Mouse (Mus musculus) heart, embryonic 16.5 days (tissue): Measurements from ENCODE around the gene Prpf18. TPM values are rescaled to one million over a fixed set of nuclear protein-coding genes. Genes with fewer than 3 reads are reported as not detected.
A peak's percentile ranks its signal among the peaks of the same experiment; 100 is the strongest.

Experiments used
- ATAC-seq: fragments of 200-750 bp; cut with Nextera tagmentation; replicated peaks from 2 replicates; pipeline ENCODE4 v1.8.0; 2017; ENCODE audit warnings: moderate number of reproducible peaks; ENCODE audit not compliant: insufficient read depth, low FRiP score; ENCODE audit errors: extremely low read depth
- H3K27ac ChIP-seq: fragments of 300-500 bp; sonication (generic); 2 replicates; pipeline ENCODE4 v1.5.1; 2014; ENCODE audit warnings: mild to moderate bottlenecking, low read length, control low read depth, moderate library complexity
- H3K27me3 ChIP-seq: fragments of 300-500 bp; sonication (generic); 2 replicates; pipeline ENCODE4 v1.6.1; 2014; ENCODE audit warnings: low read length, mixed read lengths; ENCODE audit not compliant: control insufficient read depth, insufficient read depth
- H3K36me3 ChIP-seq: fragments of 300-500 bp; sonication (generic); 2 replicates; pipeline ENCODE4 v1.6.1; 2014; ENCODE audit not compliant: control insufficient read depth, insufficient read depth
- H3K4me1 ChIP-seq: fragments of 300-500 bp; sonication (generic); 2 replicates; pipeline ENCODE4 v1.6.1; 2014; ENCODE audit warnings: low read length, mixed read lengths; ENCODE audit not compliant: control insufficient read depth, insufficient read depth
- H3K4me2 ChIP-seq: fragments of 300-500 bp; sonication (generic); 2 replicates; pipeline ENCODE4 v1.6.1; 2014; ENCODE audit warnings: low read depth, mild to moderate bottlenecking, control low read depth, low read length
- H3K4me3 ChIP-seq: fragments of 300-500 bp; sonication (generic); 2 replicates; pipeline ENCODE4 v1.5.1; 2014; ENCODE audit warnings: mild to moderate bottlenecking, control low read depth, low read length
- H3K9ac ChIP-seq: fragments of 300-500 bp; sonication (generic); 2 replicates; pipeline ENCODE4 v1.6.1; 2014; ENCODE audit warnings: low read length, control low read depth
- H3K9me3 ChIP-seq: fragments of 300-500 bp; sonication (generic); replicated peaks from 2 replicates; pipeline ENCODE4 v1.6.1; 2016; ENCODE audit warnings: low read length; ENCODE audit not compliant: control insufficient read depth
- WGBS: fragments of 180-500 bp; shearing (Covaris S2); extraction: QIAGEN DNeasy Blood & Tissue Kit; methylation state at CpG from one replicate; pipeline ENCODE4 v1.1.7; 2014; 5-methylcytosine and 5-hydroxymethylcytosine counted together
- polyA plus RNA-seq: library from polyadenylated mRNA; unstranded; fragments of >200 nt; fragmentation: Nextera tagmentation; extraction: Ambion mirVana; gene quantifications from 2 replicates; pipeline ENCODE4 v1.2.1, GENCODE M21; 2015

The Prpf18 gene
- polyA plus RNA-seq = 28.3 and 34.2 TPM in 2 replicates

DNA sequence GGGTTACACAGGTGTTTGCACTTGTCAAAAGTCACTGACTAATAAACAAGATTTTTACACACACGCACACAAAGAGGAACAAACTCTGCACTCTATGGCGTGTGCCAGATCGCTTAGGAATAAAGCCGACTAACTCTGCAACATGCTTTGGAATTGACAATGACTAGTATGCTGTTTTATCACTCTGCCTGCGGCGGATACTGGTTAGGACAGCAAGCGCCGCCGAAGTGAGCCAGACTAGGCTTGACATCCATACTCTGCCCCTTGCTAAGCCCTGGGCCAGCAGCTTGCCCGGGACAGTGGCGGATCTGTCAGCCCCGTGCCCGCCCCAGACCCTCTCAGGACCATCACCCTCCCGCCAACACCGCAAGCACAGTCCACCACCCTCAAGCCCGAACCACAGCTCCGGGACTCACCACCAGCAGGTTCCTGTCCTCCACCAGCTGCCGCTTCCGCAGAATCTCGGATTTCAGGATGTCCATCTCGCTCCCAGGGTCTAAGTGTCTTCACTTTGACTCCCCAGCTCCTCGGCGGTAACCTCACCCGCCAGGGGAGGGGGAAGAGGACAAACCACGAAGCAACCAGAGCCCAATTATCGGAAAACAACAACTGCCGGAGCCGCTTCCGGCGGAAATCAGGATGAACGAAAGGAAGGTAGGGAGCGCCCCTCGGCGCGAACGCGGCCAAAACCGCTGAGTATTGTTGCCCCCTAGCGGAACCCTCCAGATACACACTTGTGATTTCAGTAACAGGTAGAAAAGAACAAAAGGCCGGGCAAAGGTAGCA lies at the start of gene Prpf18:
Gene Prpf18 (minus strand): TSS at position 614 of the 786 bp plus-strand sequence.
- Histone ChIP-seq H3K4me3 (peak within 1 kb of the TSS; percentile 99), H3K4me1 (peaks cover 6% of the 10 kb centered on the region), H3K36me3 (peaks cover 6% of the 10 kb centered on the region; the same call in 1 of the 2 replicates), H3K9me3 (no peaks in the 10 kb centered on the region), H3K4me2 (peak within 1 kb of the TSS; percentile 88), H3K27ac (peak within 1 kb of the TSS; percentile 29), H3K27me3 (no peaks in the 10 kb centered on the region), H3K9ac (peak within 1 kb of the TSS; percentile 78)
- 1% methylated on average over 40 of the region's 40 CpGs for WGBS
- ATAC-seq = peak; percentile 85

DNA sequence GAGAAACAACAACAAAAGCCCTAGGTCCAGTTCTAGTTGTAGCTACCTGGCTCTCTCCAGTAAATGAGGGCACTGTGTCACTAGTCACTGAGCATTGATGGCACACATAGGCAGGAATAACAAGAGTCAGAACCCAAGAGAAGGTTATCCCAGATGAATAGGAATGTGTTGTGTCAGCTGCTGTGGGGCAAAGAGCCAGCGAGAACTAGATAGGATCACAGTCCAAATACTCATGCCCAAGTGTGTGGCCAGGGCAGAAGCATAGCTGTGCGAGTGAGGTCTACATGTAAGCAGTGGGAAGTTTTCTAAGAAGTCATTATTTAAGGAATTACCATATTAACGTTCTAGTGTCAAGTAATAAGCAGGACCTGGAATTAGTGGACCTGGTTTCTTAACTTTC lies 28.0 kb upstream of the Prpf18 start:
- H3K4me3 ChIP-seq = no peak overlapping the region
- H3K4me2 ChIP-seq = no peak overlapping the region
- 76% methylated on average over 3 of the region's 3 CpGs for WGBS

DNA sequence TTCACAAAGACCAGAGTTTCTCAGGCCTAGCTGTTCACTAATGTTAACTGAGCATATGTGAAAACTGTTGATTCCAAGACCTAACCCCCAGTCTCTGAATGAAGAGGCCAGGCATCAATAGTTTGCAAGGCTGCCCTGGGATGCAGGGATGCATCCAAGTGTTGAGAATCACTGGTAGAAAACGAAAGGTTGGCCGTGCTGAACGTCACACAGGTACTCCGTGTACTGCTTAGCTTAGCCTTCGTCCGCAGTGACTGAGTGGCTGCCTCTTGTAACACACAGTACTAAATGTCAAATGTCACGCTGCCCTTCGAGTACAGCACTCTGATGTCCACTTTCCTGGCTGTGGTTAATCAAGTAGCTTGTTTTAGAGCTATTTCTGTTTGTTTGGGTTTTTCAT lies 19.7 kb upstream of the Prpf18 start:
- Histone ChIP-seq H3K9me3 (no peaks in the 10 kb centered on the region), H3K4me3 (no peak overlapping the region), H3K36me3 (no peaks in the 10 kb centered on the region), H3K9ac (no peak overlapping the region), H3K27ac (no peak overlapping the region), H3K27me3 (no peaks in the 10 kb centered on the region), H3K4me2 (no peak overlapping the region), H3K4me1 (no peaks in the 10 kb centered on the region)
- ATAC-seq = no peak
- 80% methylated on average over 8 of the region's 8 CpGs for WGBS

More for the DNA sequence above, 28.0 kb upstream of the Prpf18 start:
- no peaks in the 10 kb centered on the region for H3K36me3 ChIP-seq
- no peaks in the 10 kb centered on the region for H3K27me3 ChIP-seq
- H3K9me3 ChIP-seq = no peaks in the 10 kb centered on the region
- no peaks in the 10 kb centered on the region for H3K4me1 ChIP-seq
- no peak overlapping the region for H3K27ac ChIP-seq
- ATAC-seq = no peak
- no peak overlapping the region for H3K9ac ChIP-seq

- Histone ChIP-seq H3K27ac (no peak overlapping the region), H3K4me1 (no peaks in the 10 kb centered on the region), H3K4me2 (no peak overlapping the region), H3K36me3 (no peaks in the 10 kb centered on the region), H3K4me3 (no peak overlapping the region), H3K9me3 (no peaks in the 10 kb centered on the region), H3K9ac (no peak overlapping the region), H3K27me3 (no peaks in the 10 kb centered on the region)
- no peak for ATAC-seq
- WGBS = 88% methylated on average over 8 of the region's 8 CpGs
Measured at GRCm38 (mm10) chr2:4669701-4670100, 17.8 kb upstream of the Prpf18 start.

- no peaks in the 10 kb centered on the region for H3K36me3 ChIP-seq
- no peaks in the 10 kb centered on the region for H3K27me3 ChIP-seq
- H3K4me2 ChIP-seq = no peak overlapping the region
- no peak for ATAC-seq
- no peak overlapping the region for H3K4me3 ChIP-seq
- H3K4me1 ChIP-seq = no peaks in the 10 kb centered on the region
- H3K27ac ChIP-seq = no peak overlapping the region
- no peak overlapping the region for H3K9ac ChIP-seq
- WGBS = 65% methylated on average over 2 of the region's 2 CpGs
- H3K9me3 ChIP-seq = no peaks in the 10 kb centered on the region
Measured at GRCm38 (mm10) chr2:4668626-4669025, 16.7 kb upstream of the Prpf18 start.

- no peak for ATAC-seq
- H3K9ac ChIP-seq = no peak overlapping the region
- 74% methylated on average over 2 of the region's 2 CpGs for WGBS
- no peaks in the 10 kb centered on the region for H3K36me3 ChIP-seq
- H3K27ac ChIP-seq = no peak overlapping the region
- H3K4me3 ChIP-seq = no peak overlapping the region
- no peak overlapping the region for H3K4me2 ChIP-seq
- no peaks in the 10 kb centered on the region for H3K4me1 ChIP-seq
- no peaks in the 10 kb centered on the region for H3K9me3 ChIP-seq
- peaks cover 2% of the 10 kb centered on the region; the same call in 1 of the 2 replicates for H3K27me3 ChIP-seq
Measured at GRCm38 (mm10) chr2:4660677-4661076, 8.8 kb upstream of the Prpf18 start.

DNA sequence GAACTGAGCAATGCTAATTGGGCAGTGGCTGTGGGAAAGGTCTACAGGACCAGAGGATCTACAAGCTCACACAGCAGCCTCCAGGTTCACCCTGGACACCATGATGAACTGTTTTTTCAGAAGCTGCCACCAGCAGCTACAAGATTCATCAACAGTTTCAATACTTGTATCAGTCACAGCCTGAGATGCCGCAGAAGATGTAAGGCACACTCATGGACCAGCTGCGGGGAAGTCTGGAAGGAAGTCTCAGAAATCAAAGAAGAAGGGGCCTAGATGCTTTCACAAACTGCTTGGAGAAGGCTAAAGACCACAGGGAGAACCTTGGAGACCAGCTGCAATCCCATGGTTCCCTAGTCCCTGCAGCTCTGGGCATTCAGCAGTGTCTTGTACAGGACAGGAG lies 2.3 kb downstream of the Prpf18 start:
- no peak for ATAC-seq
- H3K9me3 ChIP-seq = no peaks in the 10 kb centered on the region
- no peak overlapping the region for H3K27ac ChIP-seq
- H3K27me3 ChIP-seq = no peaks in the 10 kb centered on the region
- 93% methylated on average over 2 of the region's 2 CpGs for WGBS
- no peak overlapping the region for H3K4me2 ChIP-seq
- no peak overlapping the region for H3K9ac ChIP-seq
- H3K36me3 ChIP-seq = peaks cover 18% of the 10 kb centered on the region
- no peak overlapping the region for H3K4me3 ChIP-seq
- H3K4me1 ChIP-seq = peaks cover 6% of the 10 kb centered on the region

DNA sequence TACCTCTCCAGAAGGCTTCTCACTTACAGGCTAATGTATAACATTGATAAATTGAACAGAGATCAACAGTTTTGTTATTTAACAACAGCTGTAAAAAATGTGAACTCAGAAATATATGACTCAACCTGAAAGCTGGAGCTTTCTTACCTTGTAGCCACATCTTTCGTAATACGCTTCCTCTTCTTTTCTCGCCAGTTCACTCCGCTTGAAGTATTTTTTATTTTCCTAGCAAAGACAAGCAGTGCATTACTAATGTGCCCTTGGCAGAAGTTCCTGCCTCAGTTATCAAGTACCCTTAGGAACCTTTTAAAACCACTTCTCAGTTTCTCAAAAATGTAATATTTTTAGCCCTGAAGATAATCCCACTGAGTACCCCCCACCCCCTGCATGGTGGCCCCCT lies 3.8 kb downstream of the Prpf18 start:
- no peaks in the 10 kb centered on the region for H3K9me3 ChIP-seq
- no peak overlapping the region for H3K9ac ChIP-seq
- H3K36me3 ChIP-seq = peaks cover 26% of the 10 kb centered on the region
- no peak for ATAC-seq
- 90% methylated on average over 4 of the region's 4 CpGs for WGBS
- no peaks in the 10 kb centered on the region for H3K27me3 ChIP-seq
- H3K27ac ChIP-seq = no peak overlapping the region
- H3K4me1 ChIP-seq = peaks cover 6% of the 10 kb centered on the region
- H3K4me2 ChIP-seq = no peak overlapping the region
- no peak overlapping the region for H3K4me3 ChIP-seq

GRCm38 (mm10) chr2:4645066-4645465 lies 6.8 kb downstream of the Prpf18 start:
- no peak for ATAC-seq
- 84% methylated on average over 4 of the region's 4 CpGs for WGBS
- no peak overlapping the region for H3K4me3 ChIP-seq
- H3K4me1 ChIP-seq = no peaks in the 10 kb centered on the region; the same call in none of the 2 replicates
- no peak overlapping the region for H3K27ac ChIP-seq
- H3K36me3 ChIP-seq = peaks cover 38% of the 10 kb centered on the region
- H3K27me3 ChIP-seq = no peaks in the 10 kb centered on the region
- H3K9me3 ChIP-seq = no peaks in the 10 kb centered on the region
- H3K9ac ChIP-seq = no peak overlapping the region
- no peak overlapping the region for H3K4me2 ChIP-seq
